Mouse (Mus musculus): Measurements from ENCODE around the gene Mical3. TPM values are rescaled to one million over a fixed set of nuclear protein-coding genes. Genes with fewer than 3 reads are reported as not detected.

The Mical3 gene
- polyA plus RNA-seq, 1 experiment from 2014 or later = 35.2 TPM

DNA sequence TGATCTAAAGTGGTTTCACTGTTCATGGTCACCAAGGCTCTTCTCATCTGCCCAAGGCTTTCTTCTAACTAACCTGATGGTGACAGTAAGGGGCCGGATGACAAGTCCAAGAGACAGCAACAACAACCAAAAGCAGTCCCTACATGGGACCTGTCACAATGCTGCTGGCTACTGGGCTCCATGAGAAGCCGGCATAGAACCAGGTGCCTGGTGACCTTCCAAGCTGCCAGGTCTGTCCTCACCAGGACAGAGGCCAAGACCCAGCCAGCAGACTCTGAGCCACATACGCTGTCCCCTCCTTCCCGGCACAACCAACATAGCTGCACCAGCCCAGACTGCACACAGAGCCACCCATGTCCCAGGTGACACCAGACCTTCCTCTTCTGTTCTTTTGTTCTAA lies 112.7 kb downstream of the Mical3 start:
- Histone ChIP-seq H3K9ac (replicated peaks) (no peak overlapping the region), H3K27me3 (replicated peaks) (no peaks in the 10 kb centered on the region), H3K9me3 (replicated peaks) (no peaks in the 10 kb centered on the region), H3K27ac (replicated peaks) (no peak overlapping the region), H3K4me2 (no peak overlapping the region), H3K4me3 (replicated peaks) (no peak overlapping the region), H3K36me3 (peaks cover 73% of the 10 kb centered on the region), H3K4me1 (peaks cover 5% of the 10 kb centered on the region; the same call in 1 of the 2 replicates)
- ATAC-seq (ENCODE audit: low FRiP score) = no peak
- 95% methylated on average over 4 of the region's 4 CpGs for WGBS

DNA sequence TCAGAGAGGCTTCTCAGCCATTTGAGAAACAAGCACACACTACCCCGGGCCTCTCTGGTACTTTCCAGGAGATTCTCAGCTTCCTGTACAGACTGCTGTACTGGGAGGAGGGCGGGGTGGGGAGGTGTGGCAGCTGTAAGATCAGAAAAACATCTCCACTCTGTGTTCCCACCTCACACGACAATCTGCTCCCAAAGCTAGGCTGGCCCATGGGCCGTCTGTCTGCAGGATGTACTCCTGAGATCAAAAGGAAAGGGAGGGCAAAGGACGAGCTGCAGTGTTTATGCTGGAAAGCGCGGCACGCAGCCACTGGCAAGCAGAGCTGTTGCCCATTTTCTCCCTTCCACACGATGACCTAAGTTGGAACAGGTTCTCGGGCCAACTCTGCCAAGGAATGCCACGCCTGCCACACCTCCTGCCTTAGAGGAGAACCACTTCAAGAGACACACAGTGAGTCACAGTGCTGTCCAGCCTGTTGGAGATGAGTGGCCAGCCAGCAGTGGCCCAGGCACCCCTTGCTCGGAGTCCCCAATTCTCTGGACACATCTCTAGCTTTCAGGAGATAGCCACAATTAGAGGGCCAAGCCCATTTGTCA lies 113.3 kb downstream of the Mical3 start:
- H3K4me1 ChIP-seq = peaks cover 5% of the 10 kb centered on the region; the same call in 1 of the 2 replicates
- no peaks in the 10 kb centered on the region for H3K9me3 ChIP-seq (replicated peaks)
- 81% methylated on average over 12 of the region's 12 CpGs for WGBS
- ATAC-seq (ENCODE audit: low FRiP score) = no peak
- H3K9ac ChIP-seq (replicated peaks) = no peak overlapping the region
- no peaks in the 10 kb centered on the region for H3K27me3 ChIP-seq (replicated peaks)
- H3K4me2 ChIP-seq = no peak overlapping the region
- H3K4me3 ChIP-seq (replicated peaks) = no peak overlapping the region
- no peak overlapping the region for H3K27ac ChIP-seq (replicated peaks)
- peaks cover 70% of the 10 kb centered on the region for H3K36me3 ChIP-seq

DNA sequence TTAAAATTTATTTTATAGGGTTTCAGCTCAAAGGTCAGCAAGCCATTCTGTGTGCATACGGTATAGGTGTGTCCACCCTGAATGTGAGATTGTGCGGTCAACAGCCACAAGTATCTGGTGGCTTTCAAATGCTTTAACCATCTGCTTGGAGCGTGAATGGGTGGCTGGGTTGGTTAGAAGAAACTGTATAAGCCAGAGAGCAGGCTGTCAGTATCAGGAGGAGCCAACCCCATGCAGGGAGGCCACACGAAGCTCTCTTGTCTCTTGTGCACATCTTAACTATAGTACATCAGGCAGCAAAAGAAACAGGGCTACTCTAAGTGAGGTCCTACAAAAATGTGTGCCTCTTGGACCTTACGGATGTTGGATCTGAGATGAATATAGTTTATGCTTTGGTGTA lies 114.7 kb downstream of the Mical3 start:
- H3K4me2 ChIP-seq = no peak overlapping the region
- no peaks in the 10 kb centered on the region for H3K9me3 ChIP-seq (replicated peaks)
- WGBS = 89% methylated on average over 5 of the region's 5 CpGs
- no peak for ATAC-seq (ENCODE audit: low FRiP score)
- peaks cover 68% of the 10 kb centered on the region for H3K36me3 ChIP-seq
- no peak overlapping the region for H3K27ac ChIP-seq (replicated peaks)
- no peak overlapping the region for H3K9ac ChIP-seq (replicated peaks)
- no peak overlapping the region for H3K4me3 ChIP-seq (replicated peaks)
- peaks cover 5% of the 10 kb centered on the region; the same call in 1 of the 2 replicates for H3K4me1 ChIP-seq
- no peaks in the 10 kb centered on the region for H3K27me3 ChIP-seq (replicated peaks)

DNA sequence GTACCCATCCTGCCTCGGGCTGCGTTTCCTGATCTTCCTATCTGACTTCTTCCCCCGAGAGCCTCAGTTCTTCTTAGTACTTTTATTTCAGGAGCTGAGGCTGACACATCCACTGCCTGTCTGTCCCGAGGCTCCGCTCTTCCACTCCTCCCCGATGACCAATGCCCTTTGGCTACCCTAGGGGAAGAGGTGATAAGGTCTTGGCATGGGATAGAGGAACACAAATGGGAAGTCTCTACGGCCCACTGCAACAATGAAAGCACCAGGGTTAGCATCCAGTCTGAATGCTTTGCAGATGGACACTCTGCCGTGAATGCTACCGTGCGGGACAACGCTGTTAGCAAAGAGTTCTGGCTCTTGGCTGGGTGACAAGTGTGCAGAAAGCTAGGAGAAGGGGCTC lies 116.5 kb downstream of the Mical3 start:
- Histone ChIP-seq H3K4me1 (peaks cover 5% of the 10 kb centered on the region; the same call in 1 of the 2 replicates), H3K9ac (replicated peaks) (no peak overlapping the region), H3K36me3 (peaks cover 59% of the 10 kb centered on the region), H3K27ac (replicated peaks) (no peak overlapping the region), H3K4me2 (no peak overlapping the region), H3K9me3 (replicated peaks) (no peaks in the 10 kb centered on the region), H3K4me3 (replicated peaks) (no peak overlapping the region), H3K27me3 (replicated peaks) (no peaks in the 10 kb centered on the region)
- 80% methylated on average over 11 of the region's 11 CpGs for WGBS
- no peak for ATAC-seq (ENCODE audit: low FRiP score)

DNA sequence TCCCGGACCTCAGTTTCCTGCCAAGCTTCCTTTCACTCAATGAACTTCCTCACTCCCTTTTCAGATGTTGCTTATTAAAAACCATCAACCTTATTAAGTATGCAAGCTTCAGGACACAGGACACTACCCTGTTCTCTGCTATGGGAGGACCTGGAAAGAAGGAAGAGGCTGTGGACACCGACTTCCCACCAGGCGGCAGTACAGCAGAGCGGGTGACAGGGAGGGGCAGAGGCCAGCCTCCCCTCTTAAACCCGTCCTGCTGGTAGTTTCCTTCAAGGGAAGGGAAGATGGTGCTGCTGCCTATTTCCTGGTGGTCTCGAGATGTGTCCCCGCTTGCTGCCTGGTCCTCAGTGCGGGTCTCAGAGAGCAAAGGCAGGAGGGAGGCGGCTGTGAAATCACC lies 117.0 kb downstream of the Mical3 start:
- Histone ChIP-seq H3K4me1 (peaks cover 5% of the 10 kb centered on the region; the same call in 1 of the 2 replicates), H3K4me2 (no peak overlapping the region), H3K9me3 (replicated peaks) (no peaks in the 10 kb centered on the region), H3K36me3 (peaks cover 56% of the 10 kb centered on the region), H3K27me3 (replicated peaks) (no peaks in the 10 kb centered on the region), H3K4me3 (replicated peaks) (no peak overlapping the region), H3K27ac (replicated peaks) (no peak overlapping the region), H3K9ac (replicated peaks) (no peak overlapping the region)
- no peak for ATAC-seq (ENCODE audit: low FRiP score)
- 58% methylated on average over 9 of the region's 9 CpGs for WGBS

DNA sequence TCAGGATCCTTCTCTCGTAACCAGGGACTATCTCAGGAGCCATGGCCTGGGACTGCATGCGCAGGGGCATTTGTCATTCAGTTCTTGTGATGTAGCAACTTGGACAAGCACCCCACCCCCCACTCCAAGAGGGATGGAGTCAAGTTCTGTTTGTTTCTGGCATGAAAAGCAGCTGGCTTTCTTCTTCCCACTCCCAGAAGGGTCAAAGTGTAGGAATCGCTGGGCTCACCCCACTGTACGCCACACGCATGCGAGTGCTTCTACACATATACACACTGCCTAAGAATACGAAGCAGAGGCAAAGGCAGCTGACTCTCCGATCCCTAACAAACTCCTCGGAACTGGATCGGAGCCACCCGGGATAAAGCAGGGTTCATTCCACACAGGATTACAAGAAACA lies 119.1 kb downstream of the Mical3 start:
- WGBS = 95% methylated on average over 11 of the region's 11 CpGs
- no peak overlapping the region for H3K4me3 ChIP-seq (replicated peaks)
- H3K4me1 ChIP-seq = peaks cover 5% of the 10 kb centered on the region; the same call in 1 of the 2 replicates
- no peak overlapping the region for H3K4me2 ChIP-seq
- H3K36me3 ChIP-seq = peaks cover 57% of the 10 kb centered on the region
- ATAC-seq (ENCODE audit: low FRiP score) = no peak
- no peaks in the 10 kb centered on the region for H3K9me3 ChIP-seq (replicated peaks)
- no peaks in the 10 kb centered on the region for H3K27me3 ChIP-seq (replicated peaks)
- H3K27ac ChIP-seq (replicated peaks) = no peak overlapping the region
- no peak overlapping the region for H3K9ac ChIP-seq (replicated peaks)

DNA sequence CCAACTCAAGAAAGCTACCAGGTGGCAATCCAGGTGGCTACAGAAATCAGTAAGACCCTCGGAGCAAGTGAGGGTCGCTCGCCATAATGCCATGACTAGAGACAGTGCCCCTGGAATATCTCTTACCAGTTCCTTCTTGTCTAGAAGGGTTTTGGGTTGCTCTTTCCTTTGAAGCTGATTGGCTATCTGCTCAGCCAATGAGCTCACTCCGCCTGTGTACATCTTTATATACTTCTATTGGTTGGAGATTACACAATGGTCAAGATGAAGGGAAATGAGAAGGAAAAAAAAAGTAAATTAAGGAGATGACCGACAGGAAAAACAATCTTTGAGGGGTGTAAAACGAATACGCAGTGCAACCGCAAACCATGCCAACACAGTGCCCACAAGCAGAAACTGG lies 121.1 kb downstream of the Mical3 start:
- peaks cover 51% of the 10 kb centered on the region for H3K36me3 ChIP-seq
- no peak overlapping the region for H3K9ac ChIP-seq (replicated peaks)
- no peak for ATAC-seq (ENCODE audit: low FRiP score)
- no peak overlapping the region for H3K4me2 ChIP-seq
- H3K9me3 ChIP-seq (replicated peaks) = no peaks in the 10 kb centered on the region
- 97% methylated on average over 8 of the region's 8 CpGs for WGBS
- H3K27ac ChIP-seq (replicated peaks) = no peak overlapping the region
- H3K4me1 ChIP-seq = peaks cover 5% of the 10 kb centered on the region; the same call in 1 of the 2 replicates
- no peaks in the 10 kb centered on the region for H3K27me3 ChIP-seq (replicated peaks)
- no peak overlapping the region for H3K4me3 ChIP-seq (replicated peaks)

DNA sequence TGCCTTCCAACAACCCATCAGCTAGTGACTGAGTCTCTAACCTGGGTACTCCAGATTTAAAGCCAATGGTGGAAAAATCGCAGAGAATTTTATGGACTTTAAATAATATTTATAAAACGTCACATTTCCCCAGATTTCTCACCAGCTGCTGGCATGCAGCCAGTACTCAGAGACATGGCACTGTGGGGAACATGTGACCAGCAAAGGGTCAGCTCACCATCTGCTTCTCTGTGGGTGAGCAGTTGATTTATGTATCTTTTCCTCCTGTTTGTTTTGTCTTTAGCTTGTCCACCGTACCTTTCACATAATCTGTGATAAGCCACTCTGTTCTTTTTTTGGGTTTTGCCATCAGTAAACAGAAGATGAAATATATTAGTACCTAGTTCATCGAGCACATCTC lies 125.8 kb downstream of the Mical3 start:
- no peak for ATAC-seq (ENCODE audit: low FRiP score)
- H3K27me3 ChIP-seq (replicated peaks) = no peaks in the 10 kb centered on the region
- peaks cover 64% of the 10 kb centered on the region for H3K36me3 ChIP-seq
- no peak overlapping the region for H3K4me3 ChIP-seq (replicated peaks)
- H3K27ac ChIP-seq (replicated peaks) = no peak overlapping the region
- no peak overlapping the region for H3K4me2 ChIP-seq
- H3K9ac ChIP-seq (replicated peaks) = no peak overlapping the region
- no peaks in the 10 kb centered on the region for H3K9me3 ChIP-seq (replicated peaks)
- 36% methylated on average over 4 of the region's 4 CpGs for WGBS
- H3K4me1 ChIP-seq = no peaks in the 10 kb centered on the region

DNA sequence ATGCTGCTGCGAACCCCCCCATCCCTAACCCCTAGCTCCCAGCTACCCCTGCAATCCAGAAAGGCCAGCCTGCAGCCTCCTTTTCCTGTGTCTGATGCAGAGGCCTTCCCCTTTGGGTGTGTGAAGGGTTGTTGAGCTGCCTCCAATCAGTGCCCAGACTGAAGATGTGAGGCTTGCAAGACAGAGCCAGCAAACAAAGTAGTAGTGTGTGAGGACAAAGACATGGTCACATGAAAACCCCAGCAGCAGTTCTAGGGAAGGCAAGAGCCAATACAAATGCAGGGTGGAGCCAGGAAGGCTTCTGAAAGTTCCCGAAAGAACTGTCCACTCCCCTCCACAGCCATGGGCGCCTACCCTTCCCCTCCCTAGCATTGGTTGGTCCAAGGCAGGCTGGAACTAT lies 127.8 kb downstream of the Mical3 start:
- H3K4me2 ChIP-seq = no peak overlapping the region
- WGBS = 84% methylated on average over 3 of the region's 3 CpGs
- ATAC-seq (ENCODE audit: low FRiP score) = no peak

DNA sequence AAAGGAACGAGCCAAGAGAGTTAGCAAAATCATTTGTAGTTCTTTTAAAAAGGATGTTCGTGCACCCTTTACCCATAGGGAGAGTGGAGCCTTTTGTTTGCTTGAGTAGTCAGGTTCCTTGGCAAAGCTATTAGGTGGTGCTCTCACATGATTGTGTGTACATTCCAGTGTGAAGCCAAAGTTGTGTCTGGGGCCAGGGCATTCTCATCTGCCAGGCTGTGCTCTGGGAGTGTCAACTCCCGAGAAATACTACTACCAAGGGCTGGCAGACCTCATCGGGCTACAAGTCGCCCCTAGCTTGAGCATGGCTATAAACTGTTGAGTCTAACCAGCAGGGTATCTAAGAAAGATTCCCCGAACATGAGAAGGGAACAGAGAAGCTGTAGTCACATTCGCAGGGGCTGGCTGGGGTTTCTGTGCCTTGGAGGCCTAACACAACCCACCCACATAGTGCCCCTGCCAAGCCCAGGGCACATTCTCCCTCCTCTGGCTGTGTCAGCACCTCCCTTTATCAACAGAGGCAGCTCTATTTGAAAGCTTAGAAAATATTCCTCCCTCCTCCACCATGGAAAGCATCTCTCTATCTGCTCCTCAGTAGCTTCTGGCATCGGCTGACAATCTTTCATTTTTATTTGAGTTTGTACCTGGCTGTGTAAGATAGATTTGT lies 130.8 kb downstream of the Mical3 start:
- Histone ChIP-seq H3K9me3 (replicated peaks) (no peaks in the 10 kb centered on the region), H3K36me3 (peaks cover 40% of the 10 kb centered on the region), H3K27me3 (replicated peaks) (no peaks in the 10 kb centered on the region), H3K4me2 (no peak overlapping the region), H3K9ac (replicated peaks) (no peak overlapping the region), H3K27ac (replicated peaks) (0 out of 2 replicates have a peak overlapping the region, but pooled peaks have one; percentile 28), H3K4me3 (replicated peaks) (no peak overlapping the region), H3K4me1 (no peaks in the 10 kb centered on the region)
- WGBS = 74% methylated on average over 8 of the region's 8 CpGs
- no peak for ATAC-seq (ENCODE audit: low FRiP score)

More for the DNA sequence above, 127.8 kb downstream of the Mical3 start:
- Histone ChIP-seq H3K36me3 (peaks cover 54% of the 10 kb centered on the region), H3K4me1 (no peaks in the 10 kb centered on the region), H3K9me3 (replicated peaks) (no peaks in the 10 kb centered on the region), H3K27me3 (replicated peaks) (no peaks in the 10 kb centered on the region), H3K27ac (replicated peaks) (no peak overlapping the region), H3K9ac (replicated peaks) (no peak overlapping the region), H3K4me3 (replicated peaks) (no peak overlapping the region)

DNA sequence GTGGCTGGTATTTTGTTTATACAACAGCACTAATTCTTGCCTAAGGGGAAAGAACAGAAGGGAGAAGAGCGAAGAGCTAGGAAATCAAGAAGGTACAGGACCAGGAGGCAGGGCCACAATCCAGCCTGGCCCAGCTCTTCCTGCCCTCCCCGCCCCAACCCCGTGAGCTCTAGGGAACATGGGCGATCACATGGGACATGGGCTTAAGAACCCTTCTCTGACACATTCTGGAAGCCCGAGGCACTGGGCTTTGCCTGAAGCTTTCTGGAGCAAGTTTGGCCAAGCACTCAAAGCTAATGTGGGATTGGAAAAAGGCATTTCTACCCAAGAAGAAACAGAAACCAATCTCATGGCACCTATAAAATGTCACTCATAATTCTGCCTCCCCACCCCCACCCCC lies 131.7 kb downstream of the Mical3 start:
- Histone ChIP-seq H3K36me3 (peaks cover 42% of the 10 kb centered on the region), H3K27ac (replicated peaks) (no peak overlapping the region), H3K4me3 (replicated peaks) (no peak overlapping the region), H3K9ac (replicated peaks) (no peak overlapping the region), H3K27me3 (replicated peaks) (no peaks in the 10 kb centered on the region), H3K9me3 (replicated peaks) (no peaks in the 10 kb centered on the region), H3K4me2 (no peak overlapping the region), H3K4me1 (no peaks in the 10 kb centered on the region)
- no peak for ATAC-seq (ENCODE audit: low FRiP score)
- WGBS = 78% methylated on average over 5 of the region's 5 CpGs

DNA sequence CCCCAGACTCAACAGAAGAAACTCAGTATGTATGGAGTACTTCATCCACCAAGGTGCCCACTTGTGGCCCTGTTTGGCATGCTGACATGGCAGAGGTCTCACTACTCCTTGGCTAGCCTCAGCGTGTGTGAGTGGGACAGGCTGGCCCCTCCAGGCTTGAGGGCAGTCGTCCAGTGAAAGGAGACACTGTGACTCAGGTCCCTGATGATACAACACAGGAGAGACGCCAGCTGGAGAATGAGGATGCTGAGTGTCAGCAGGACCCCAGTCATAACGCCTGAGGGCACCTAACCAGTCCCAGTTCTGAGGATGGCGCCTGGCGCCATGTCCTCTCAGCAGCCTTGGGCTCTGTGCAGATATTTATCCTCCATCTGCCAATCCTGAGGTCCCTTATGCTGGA lies 134.2 kb downstream of the Mical3 start:
- ATAC-seq (ENCODE audit: low FRiP score) = no peak
- no peaks in the 10 kb centered on the region for H3K9me3 ChIP-seq (replicated peaks)
- peaks cover 22% of the 10 kb centered on the region for H3K36me3 ChIP-seq
- WGBS = 79% methylated on average over 6 of the region's 6 CpGs
- H3K4me2 ChIP-seq = no peak overlapping the region
- no peaks in the 10 kb centered on the region for H3K4me1 ChIP-seq
- no peak overlapping the region for H3K9ac ChIP-seq (replicated peaks)
- H3K4me3 ChIP-seq (replicated peaks) = no peak overlapping the region
- H3K27me3 ChIP-seq (replicated peaks) = no peaks in the 10 kb centered on the region
- no peak overlapping the region for H3K27ac ChIP-seq (replicated peaks)
